Mouse (Mus musculus): ENCODE measurements around the gene Ryk.
"Not testable (repeated sequence)": the region's sequence is repeated elsewhere in the genome, so short reads cannot be mapped to it uniquely, and the experiment has no call there.

The Ryk gene

GRCm38 (mm10) chr9:102906781-102907180 lies 72.1 kb downstream of the Ryk start:
- DNase-seq (ENCODE audit: low spot score): no peak

DNA sequence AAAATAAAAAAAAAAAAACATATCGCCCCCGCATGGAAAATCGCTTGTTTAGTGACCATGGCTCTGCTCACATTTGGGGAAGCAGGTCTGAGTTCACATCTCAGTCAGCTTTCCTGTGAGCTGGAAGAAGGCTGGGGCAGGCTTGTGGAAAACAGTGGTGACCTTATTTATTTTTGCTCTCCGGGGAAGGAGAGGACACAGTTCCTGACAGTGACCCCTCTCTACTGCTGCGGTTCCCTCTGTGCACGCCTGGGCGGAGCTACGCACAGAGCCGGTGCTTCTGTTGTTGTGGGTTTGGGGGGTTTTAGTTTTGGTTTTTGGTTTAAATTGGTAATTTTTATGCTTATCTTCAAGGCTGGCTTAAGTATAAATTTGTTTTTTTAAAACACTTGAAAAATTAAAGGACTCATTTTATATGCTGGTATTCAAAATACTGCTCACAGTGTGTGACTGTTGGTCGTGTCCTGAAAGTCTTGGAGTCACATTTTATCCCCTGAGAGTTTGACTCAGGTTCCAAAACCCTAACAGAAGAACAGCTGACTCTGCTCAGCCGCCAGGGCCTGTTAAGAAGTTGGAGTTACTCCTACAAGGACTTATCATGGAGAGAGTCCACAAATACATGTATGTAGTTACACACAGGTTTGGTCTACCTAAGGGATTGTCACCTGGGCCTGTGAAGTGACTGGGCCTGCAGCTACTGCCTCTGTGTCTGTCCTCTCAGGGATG lies 73.0 kb downstream of the Ryk start:
- no peak for DNase-seq (ENCODE audit: low spot score)

DNA sequence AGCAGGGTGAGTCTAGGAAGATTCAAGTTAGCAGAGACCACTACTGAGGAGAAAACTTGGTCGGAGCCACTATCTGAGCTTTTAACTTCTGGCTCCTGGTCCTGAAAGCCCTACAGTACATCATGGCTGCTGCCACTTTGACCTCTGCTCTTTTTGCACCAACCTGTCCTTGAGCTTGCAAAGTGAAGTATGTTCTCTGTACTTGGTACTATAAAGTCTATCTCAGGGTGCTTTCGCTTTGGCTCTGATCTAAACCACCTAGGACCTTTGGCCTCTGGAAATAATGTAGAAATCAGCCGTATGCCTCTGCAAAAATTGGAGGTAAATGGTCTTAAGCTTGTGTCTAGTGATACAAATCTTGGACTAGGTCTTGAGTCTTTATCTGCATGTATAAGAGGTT lies 76.8 kb downstream of the Ryk start:
- DNase-seq (ENCODE audit: low spot score): no peak

GRCm38 (mm10) chr9:102912516-102913035 lies 77.9 kb downstream of the Ryk start:
- no peak for DNase-seq (ENCODE audit: low spot score)

DNA sequence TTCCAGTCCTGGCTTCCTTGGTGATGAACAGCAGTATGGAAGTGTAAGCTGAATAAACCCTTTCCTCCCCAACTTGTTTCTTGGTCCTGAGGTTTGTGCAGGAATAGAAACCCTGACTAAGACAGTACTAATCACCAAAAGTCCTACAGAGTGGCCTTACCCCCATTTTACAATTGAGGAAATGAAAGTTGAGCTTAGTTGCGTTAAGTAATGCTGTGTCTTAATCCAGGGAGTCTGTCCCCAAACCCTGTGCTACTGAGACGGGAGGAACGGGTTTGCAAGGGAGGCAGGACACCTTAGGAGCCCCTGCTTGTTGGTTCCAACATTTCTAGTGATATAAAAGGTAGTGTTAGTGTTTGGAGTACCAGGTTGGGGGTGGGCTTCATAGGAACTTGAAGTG lies 78.9 kb downstream of the Ryk start:
- DNase-seq (ENCODE audit: low spot score): not testable (repeated sequence)

- DNase-seq (ENCODE audit: low spot score): no peak
Observed at GRCm38 (mm10) chr9:102914583-102914982, 79.9 kb downstream of the Ryk start.

DNA sequence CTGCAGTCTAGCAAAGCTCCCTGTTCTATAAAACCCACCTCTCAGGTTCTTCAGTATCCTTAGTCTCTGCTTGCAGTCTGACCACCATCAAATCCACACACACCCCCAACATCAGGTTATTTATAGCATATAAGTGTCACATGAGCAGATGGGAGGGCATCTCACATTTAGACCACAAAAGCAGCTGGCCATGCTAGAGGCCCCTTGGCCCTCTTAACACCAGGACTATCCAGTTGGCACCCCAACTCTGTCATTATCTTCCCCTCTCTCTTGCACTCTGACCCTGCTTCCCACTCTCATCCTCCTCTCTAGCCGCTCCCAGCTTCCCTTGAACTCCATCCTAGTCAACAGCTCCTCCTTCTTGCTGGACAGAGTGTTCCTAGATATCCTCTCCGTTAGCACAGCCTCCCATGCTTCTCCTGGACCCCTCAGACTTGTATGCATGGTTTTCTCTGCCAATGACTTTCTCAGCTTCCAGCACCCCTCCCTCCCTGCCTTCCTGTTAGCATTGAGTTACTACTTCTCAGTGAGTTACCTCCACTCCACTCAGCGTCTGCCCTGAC lies 80.7 kb downstream of the Ryk start:
- no peak for DNase-seq (ENCODE audit: low spot score)

DNA sequence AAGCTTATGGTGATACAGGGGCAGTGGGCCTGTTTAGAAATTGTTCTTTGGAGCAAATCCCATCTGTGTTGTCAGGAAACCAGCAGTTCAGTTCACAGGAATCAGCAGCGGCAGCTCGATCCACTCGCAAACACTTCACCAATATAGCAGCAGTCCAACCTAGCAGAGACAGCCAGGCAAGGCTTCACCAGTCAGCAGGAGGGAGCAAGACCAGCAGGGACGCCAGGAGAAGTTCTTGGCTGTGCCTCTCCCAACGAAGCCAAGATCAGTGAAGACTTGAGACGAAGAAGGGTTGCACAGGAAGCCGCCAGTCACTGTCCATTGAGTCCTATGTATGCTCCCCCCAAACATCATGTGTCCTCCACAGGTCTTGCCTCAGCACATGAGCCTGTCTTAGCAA lies 81.4 kb downstream of the Ryk start:
- DNase-seq (ENCODE audit: low spot score): no peak

- no peak for DNase-seq (ENCODE audit: low spot score)
Observed at GRCm38 (mm10) chr9:102917532-102918129, 82.9 kb downstream of the Ryk start.

GRCm38 (mm10) chr9:102919486-102919885 lies 84.8 kb downstream of the Ryk start:
- no peak for DNase-seq (ENCODE audit: low spot score)

DNA sequence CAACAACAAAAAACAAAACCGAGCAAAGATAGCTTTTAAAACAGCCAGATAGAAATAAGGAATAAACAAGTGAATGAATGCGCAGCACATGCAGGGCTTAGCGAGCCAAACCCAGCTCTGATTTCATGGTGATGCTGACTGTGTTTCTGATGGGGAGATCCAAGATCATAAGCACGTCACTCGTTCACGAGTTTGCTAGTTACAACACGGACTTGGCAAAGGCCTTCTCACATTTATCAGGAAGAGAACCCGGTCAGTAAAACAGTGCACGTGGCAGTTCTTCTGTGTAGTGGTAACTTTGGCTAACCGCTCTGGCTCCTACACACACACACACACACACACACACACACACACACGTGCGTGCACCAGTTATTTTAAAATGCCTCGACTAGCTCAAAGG lies 87.1 kb downstream of the Ryk start:
- no peak for DNase-seq (ENCODE audit: low spot score)

DNA sequence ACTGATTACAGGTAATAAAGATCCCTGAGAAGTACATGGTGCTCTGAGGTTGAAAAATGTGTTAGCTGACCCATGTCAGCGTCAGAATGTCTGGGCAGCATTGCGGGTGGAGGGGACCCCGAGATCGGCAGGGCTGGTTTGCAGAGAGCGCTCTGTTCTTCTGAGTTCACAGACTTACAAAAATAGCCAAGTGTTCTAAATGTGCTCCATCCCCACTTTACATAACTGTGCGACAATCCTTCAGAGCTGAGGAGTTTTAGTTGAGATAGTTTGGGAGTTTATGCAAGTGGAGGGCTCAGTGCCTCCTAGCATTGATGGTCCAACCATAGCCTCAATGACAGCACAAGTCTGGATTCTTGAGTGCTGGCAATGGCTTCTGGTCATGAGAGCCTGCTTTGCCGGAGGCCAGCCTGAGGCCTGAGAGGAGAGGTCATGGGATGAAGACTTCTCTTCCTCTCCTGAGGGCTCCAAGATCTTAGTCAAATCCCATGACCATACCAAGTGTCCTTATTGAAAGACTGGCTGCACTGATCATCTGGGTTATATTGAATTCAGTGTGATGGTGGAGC lies 88.2 kb downstream of the Ryk start:
- no peak for DNase-seq (ENCODE audit: low spot score)

GRCm38 (mm10) chr9:102923836-102924235 lies 89.1 kb downstream of the Ryk start:
- no peak for DNase-seq (ENCODE audit: low spot score)

- DNase-seq (ENCODE audit: low spot score): no peak
Observed at GRCm38 (mm10) chr9:102924627-102925316, 90.1 kb downstream of the Ryk start.

- DNase-seq (ENCODE audit: low spot score): no peak
Observed at GRCm38 (mm10) chr9:102926137-102926536, 91.4 kb downstream of the Ryk start.

- DNase-seq (ENCODE audit: low spot score): no peak
Observed at GRCm38 (mm10) chr9:102929776-102930175, 95.1 kb downstream of the Ryk start.

DNA sequence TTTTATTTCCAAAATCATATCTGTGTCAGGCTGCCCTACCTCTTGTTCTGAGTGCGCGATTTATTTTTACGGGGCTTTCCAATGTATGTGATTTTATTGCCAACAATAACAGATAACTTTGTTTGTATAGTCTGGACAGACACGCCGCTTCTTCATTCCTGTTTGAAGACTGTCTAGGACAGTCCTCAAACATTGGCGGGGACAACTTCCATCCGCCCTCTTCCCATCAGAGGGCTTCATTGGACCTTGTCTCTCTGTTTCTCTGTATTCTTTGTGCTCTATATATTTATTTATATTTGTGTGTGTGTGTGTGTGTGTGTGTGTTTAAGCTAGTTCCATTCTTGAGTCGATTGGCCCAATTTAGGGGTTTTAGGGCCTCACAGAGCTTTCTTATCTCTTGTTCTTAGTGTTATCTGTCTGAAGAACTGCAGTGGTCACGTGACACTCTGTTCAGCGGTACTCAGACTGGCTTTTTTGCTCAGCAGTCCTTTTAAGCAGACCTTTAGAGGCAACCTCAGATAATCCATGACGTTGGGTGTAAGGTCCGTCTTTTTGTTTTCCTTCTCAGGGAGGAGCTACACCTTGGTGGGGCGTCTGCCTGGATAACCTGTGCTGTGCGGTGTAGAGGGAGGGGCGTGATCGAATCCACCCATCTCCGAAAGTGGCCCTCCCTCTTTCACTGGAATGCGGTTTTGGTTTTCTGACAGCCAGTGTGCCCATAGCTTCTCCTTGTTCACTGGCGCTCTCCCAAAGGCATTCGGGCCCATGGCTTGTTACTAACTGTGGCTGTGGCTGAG lies 99.4 kb downstream of the Ryk start:
- no peak for DNase-seq (ENCODE audit: low spot score)

- DNase-seq (ENCODE audit: low spot score): no peak
Observed at GRCm38 (mm10) chr9:102942221-102942620, 107.5 kb downstream of the Ryk start.

DNA sequence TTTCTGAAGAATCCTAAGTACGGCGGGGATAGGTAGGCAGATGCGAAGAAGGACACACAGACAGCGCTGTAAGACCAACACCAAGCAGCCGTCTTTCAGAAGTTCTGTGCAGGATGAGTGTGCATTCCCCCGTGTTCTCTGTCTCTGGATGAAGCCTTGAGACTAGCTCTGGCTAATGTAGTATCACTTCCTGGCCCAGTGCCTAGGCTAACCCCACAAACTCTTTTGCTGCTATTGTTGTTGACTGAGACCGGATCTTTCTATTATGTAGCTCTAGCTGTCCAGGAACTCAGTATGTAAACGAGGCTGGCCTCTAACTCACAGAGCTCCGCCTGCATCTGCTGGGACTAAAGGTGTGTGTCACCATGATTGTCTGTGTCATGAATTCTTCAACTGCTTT lies 110.2 kb downstream of the Ryk start:
- DNase-seq (ENCODE audit: low spot score): no peak

- no peak for DNase-seq (ENCODE audit: low spot score)
Observed at GRCm38 (mm10) chr9:102946469-102947015, 111.8 kb downstream of the Ryk start.

DNA sequence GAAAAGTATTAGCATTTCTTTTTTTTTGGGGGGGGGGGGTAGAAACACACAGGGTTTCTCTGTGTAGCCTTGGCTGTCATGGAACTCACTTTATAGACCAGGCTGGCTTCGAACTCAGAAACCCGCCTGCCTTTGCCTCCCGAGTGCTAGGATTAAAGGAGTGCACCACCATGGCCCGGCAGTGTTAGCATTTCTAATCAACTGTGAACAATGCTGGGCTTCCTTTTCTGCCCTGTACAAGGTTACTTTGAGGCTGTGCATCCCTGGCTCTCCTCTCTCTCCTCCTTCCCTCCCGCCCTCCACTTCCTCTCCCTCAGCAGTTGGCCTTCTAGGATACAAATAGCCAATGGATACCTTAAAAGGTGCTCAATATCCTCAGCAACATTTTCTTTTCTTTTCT lies 114.0 kb downstream of the Ryk start:
- no peak for DNase-seq (ENCODE audit: low spot score)
